8 mouse cellular contexts compared by ENCODE assay signal in the genomic region with DNA sequence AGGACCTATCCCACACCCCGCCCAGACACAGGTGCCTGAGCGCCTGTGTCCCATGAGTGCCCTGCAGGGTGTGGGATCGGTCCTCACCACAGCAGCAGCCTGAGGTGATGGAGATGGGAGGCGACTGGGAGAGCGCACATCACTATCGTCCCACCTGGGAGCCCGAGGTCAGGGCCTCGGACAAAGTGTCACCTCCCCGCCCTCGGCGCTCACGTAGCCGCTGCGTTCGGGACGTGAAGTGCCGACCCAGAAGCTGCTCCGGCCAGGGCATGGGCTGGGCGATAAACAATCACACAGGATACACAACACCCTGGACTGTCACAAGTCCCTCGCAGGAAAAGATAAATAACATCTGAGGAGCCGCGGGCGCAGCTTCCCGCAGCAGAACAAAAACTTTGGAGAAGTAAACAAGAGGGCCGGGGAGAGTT. TPM values are rescaled to one million over a fixed set of nuclear protein-coding genes. Genes with fewer than 3 reads are reported as not detected.
A peak's percentile ranks its signal among the peaks of the same experiment; 100 is the strongest.
DNase-seq lines count a peak whose midpoint lies in the region; ATAC-seq and TF ChIP-seq lines count a peak whose summit lies in the region.

No protein-coding gene starts in this region.

- WGBS in forebrain, embryonic 14.5 days = 3% methylated on average over 25 of the region's 25 CpGs
- 2% methylated on average over 25 of the region's 25 CpGs for WGBS in intestine, postnatal 0 days
- WGBS in stomach, embryonic 14.5 days = 1% methylated on average over 25 of the region's 25 CpGs

- H3K27ac ChIP-seq in forebrain, embryonic 14.5 days (ENCODE audit: low read depth, low read length) = no peak overlapping the region
- H3K27ac ChIP-seq in intestine, postnatal 0 days (ENCODE audit: low read depth, low read length) = no peak overlapping the region
- no peak overlapping the region for H3K27ac ChIP-seq in stomach, embryonic 14.5 days (ENCODE audit: low read length)

- peaks cover 5% of the 10 kb centered on the region; the same call in 1 of the 2 replicates for H3K4me1 ChIP-seq in forebrain, embryonic 14.5 days (ENCODE audit: control insufficient read depth, insufficient read depth, low read length)
- H3K4me1 ChIP-seq in intestine, postnatal 0 days (replicated peaks; ENCODE audit: control insufficient read depth, insufficient read depth, low read length) = no peaks in the 10 kb centered on the region
- H3K4me1 ChIP-seq in stomach, embryonic 14.5 days (ENCODE audit: control insufficient read depth, insufficient read depth, low read length) = peaks cover 15% of the 10 kb centered on the region

- H3K27me3 ChIP-seq in forebrain, embryonic 14.5 days (replicated peaks; ENCODE audit: control insufficient read depth, insufficient read depth, low read length) = peaks cover 19% of the 10 kb centered on the region
- peaks cover 11% of the 10 kb centered on the region for H3K27me3 ChIP-seq in intestine, postnatal 0 days (replicated peaks; ENCODE audit: control insufficient read depth, insufficient read depth, low read length)
- no peaks in the 10 kb centered on the region for H3K27me3 ChIP-seq in stomach, embryonic 14.5 days (ENCODE audit: control insufficient read depth, insufficient read depth, low read length)

- H3K4me3 ChIP-seq in forebrain, embryonic 14.5 days (ENCODE audit: low read depth, low read length) = 0 out of 2 replicates have a peak overlapping the region, but pooled peaks have one; percentile 6
- peak overlapping the region; percentile 26 for H3K4me3 ChIP-seq in intestine, postnatal 0 days (ENCODE audit: low read depth, low read length)
- no peak overlapping the region for H3K4me3 ChIP-seq in stomach, embryonic 14.5 days (ENCODE audit: low read depth, low read length)

- no peaks in the 10 kb centered on the region for H3K9me3 ChIP-seq in forebrain, embryonic 14.5 days (replicated peaks; ENCODE audit: control insufficient read depth, low read length)
- no peaks in the 10 kb centered on the region for H3K9me3 ChIP-seq in intestine, postnatal 0 days (ENCODE audit: control insufficient read depth)
- H3K9me3 ChIP-seq in stomach, embryonic 14.5 days (ENCODE audit: control insufficient read depth, low read depth, low read length) = no peaks in the 10 kb centered on the region

- no peaks in the 10 kb centered on the region for H3K36me3 ChIP-seq in forebrain, embryonic 14.5 days (ENCODE audit: control insufficient read depth, insufficient read depth, low read length)
- no peaks in the 10 kb centered on the region for H3K36me3 ChIP-seq in intestine, postnatal 0 days (ENCODE audit: control insufficient read depth, insufficient read depth)
- no peaks in the 10 kb centered on the region for H3K36me3 ChIP-seq in stomach, embryonic 14.5 days (ENCODE audit: control insufficient read depth, insufficient read depth, low read length)

- H3K4me2 ChIP-seq in forebrain, embryonic 14.5 days (ENCODE audit: low read length) = peak overlapping the region; percentile 23; the same call in 1 of the 2 replicates
- H3K4me2 ChIP-seq in intestine, postnatal 0 days (replicated peaks; ENCODE audit: low read depth) = peak overlapping the region; percentile 48
- peak overlapping the region; percentile 29 for H3K4me2 ChIP-seq in stomach, embryonic 14.5 days (replicated peaks; ENCODE audit: low read depth, low read length)

- ATAC-seq in forebrain, embryonic 14.5 days = no peak
- no peak for ATAC-seq in intestine, postnatal 0 days
- ATAC-seq in stomach, embryonic 14.5 days (ENCODE audit: insufficient number of reproducible peaks, insufficient read depth, low FRiP score, low read depth) = no peak

- DNase-seq in adrenal gland, adult 2 months = peak; percentile 64
- DNase-seq in forebrain, embryonic 14.5 days (ENCODE audit: low spot score) = no peak
- peak; percentile 44 to 67 for DNase-seq in lung, adult 18-20 months
- DNase-seq in ovary, adult 18-20 months (ENCODE audit: low spot score) = no peak
- no peak for DNase-seq in spleen, postnatal 10 days (ENCODE audit: low spot score in 2 of 2)
- DNase-seq in thymus, postnatal 25 days = no peak

- H3K9ac ChIP-seq in forebrain, embryonic 14.5 days (ENCODE audit: low read length) = no peak overlapping the region
- H3K9ac ChIP-seq in intestine, postnatal 0 days (ENCODE audit: low read depth, low read length) = 0 out of 2 replicates have a peak overlapping the region, but pooled peaks have one; percentile 5
- H3K9ac ChIP-seq in stomach, embryonic 14.5 days (replicated peaks; ENCODE audit: low read depth, low read length) = no peak overlapping the region

- no peak for TF ChIP-seq CTCF in intestine, postnatal 0 days (IDR thresholded peaks at IDR 0.05; ENCODE audit: low read depth)

RNA-seq across cellular contexts. Expression of a gene that starts 27.1 kb away (rescaled TPM):
- total RNA-seq in adrenal gland, adult 2 months (2021) = 10 to 100 TPM; 52.1 to 76.3 TPM
- 7.7 and 8.9 TPM in 2 replicates for polyA plus RNA-seq in adrenal gland, adult 2 months (2012; rRNA removed)
- 6.5 and 7.6 TPM in 2 replicates for polyA plus RNA-seq in forebrain, embryonic 14.5 days (2014; fragmentation: Nextera tagmentation; extraction: Ambion mirVana)
- polyA plus RNA-seq in intestine, postnatal 0 days (2015; fragmentation: Nextera tagmentation; extraction: Ambion mirVana) = 5.8 and 7.0 TPM in 2 replicates
- 11.5 and 13.0 TPM in 2 replicates for polyA plus RNA-seq in stomach, embryonic 14.5 days (2014; fragmentation: Nextera tagmentation; extraction: Ambion mirVana)

Comparison
In these comparisons a context has a peak if more than half of its experiments do, and no peak if none do; other contexts are left out.
1. DNase-seq: peak in adrenal gland, adult 2 months (single experiment) and lung, adult 18-20 months (2 of 2); none in forebrain, embryonic 14.5 days (single experiment), ovary, adult 18-20 months (single experiment), spleen, postnatal 10 days (0 of 2) and thymus, postnatal 25 days (single experiment).
2. Peak in every context shown above with its lines, with median percentiles within 50 percentile points of each other: H3K4me2 ChIP-seq.